Mouse (Mus musculus): ENCODE measurements around the gene Zfp981. TPM values are rescaled to one million over a fixed set of nuclear protein-coding genes. Genes with fewer than 3 reads are reported as not detected.
"Not testable (repeated sequence)": the region's sequence is repeated elsewhere in the genome, so short reads cannot be mapped to it uniquely, and the experiment has no call there.

Zfp981 gene
- 1.4 TPM for polyA plus RNA-seq (2021)

DNA sequence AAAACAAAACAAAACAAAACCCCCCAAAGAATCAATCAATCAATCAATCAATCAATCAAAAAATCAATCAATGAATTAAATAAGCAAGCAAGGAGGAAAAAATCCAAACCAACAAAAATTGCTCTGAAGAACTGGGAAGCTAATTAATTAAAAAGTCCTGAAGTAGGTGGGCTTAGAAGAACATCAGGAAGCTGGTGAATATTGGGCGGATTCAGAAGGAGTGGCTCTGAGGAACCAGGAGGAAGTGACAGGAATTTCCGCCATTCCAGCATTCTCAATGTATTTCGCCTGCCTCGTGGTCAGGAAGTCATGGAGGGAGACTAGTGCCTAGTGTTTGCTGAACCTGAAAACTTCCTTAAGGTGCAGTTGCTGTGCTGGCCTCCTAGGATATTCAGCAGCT lies at the start of gene Zfp981:
Gene Zfp981 (plus strand): TSS at position 301 of the 400 bp plus-strand sequence.
- CTCF ChIA-PET; H3K27me3 ChIP-seq; POLR2A ChIA-PET; in situ Hi-C loops (cut with MboI; ENCODE audit: low pct_unique_long_range_greater_than_20kb); DNase-seq (ENCODE audit: low read depth, low spot score); ATAC-seq: not testable (repeated sequence)

DNA sequence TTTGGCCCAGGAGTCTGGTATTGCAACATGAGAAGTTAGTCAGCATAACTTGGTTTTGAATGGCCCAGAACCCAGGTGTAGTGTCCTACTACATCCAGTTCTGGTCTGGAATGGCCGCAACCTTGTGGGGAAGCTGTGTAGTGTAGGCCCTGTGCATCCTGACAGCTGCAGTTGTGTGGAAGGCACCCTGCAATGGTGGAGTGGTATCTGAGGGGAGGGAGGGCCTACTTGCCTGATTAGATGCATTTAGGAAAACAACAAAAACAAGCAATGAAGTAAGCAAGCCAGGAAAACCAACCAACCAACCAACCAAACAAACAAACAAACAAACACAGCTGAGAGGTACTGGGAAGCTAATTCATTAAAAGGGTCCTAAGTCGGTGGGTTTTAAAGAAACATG lies 49.3 kb upstream of the Zfp981 start:
- ATAC-seq; CTCF ChIA-PET; DNase-seq (ENCODE audit: low read depth, low spot score); POLR2A ChIA-PET; in situ Hi-C loops (cut with MboI; ENCODE audit: low pct_unique_long_range_greater_than_20kb); H3K27me3 ChIP-seq: not testable (repeated sequence)

DNA sequence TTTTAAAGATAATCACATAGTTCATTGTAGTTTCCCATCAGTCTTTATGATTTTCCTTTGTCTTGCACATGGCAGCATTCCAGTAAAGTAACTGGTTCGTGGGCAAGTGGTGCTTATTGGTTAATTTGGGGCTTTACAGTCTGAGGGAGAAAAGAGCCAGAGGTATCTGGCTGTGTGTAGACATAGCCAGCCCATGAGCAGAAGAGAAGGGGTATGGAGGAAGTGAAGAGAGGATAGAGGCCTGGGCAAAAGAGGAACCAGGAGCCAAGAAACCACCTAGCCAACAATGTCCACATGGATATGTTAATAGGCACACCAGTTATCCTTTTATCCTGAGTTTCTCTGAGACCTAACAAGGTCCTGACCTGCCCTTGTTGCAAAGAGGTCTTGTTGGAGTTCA lies 47.7 kb upstream of the Zfp981 start:
- H3K27me3 ChIP-seq; in situ Hi-C loops (cut with MboI; ENCODE audit: low pct_unique_long_range_greater_than_20kb); POLR2A ChIA-PET; DNase-seq (ENCODE audit: low read depth, low spot score); CTCF ChIA-PET; ATAC-seq: not testable (repeated sequence)

DNA sequence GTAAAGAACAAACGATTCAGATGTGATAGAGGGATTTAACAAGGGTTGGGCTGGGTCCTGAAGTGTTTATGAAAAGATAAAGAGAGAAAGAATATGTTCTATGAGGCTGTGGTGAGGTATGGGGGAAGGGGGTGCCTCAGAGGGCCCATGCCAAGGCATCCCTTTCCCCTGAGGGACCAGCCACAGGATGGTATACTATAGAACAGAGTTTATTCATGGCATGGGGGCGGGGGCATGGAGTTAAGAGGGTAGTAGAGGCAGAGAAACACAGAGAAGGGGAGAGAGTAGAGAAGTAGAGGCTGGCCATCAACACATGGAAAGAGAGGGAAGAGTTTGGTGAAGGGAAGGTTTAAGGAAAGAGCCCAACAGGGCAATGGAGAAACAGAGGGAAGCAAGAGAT lies 46.9 kb upstream of the Zfp981 start:
- POLR2A ChIA-PET = no interaction called here
- DNase-seq (ENCODE audit: low read depth, low spot score) = no peak
- CTCF ChIA-PET = no interaction called here
- in situ Hi-C loops (cut with MboI; ENCODE audit: low pct_unique_long_range_greater_than_20kb) = no loop called here
- no peaks in the 10 kb centered on the region for H3K27me3 ChIP-seq
- no peak for TF ChIP-seq CTCF (IDR thresholded peaks at IDR 0.05)
- ATAC-seq = no peak

DNA sequence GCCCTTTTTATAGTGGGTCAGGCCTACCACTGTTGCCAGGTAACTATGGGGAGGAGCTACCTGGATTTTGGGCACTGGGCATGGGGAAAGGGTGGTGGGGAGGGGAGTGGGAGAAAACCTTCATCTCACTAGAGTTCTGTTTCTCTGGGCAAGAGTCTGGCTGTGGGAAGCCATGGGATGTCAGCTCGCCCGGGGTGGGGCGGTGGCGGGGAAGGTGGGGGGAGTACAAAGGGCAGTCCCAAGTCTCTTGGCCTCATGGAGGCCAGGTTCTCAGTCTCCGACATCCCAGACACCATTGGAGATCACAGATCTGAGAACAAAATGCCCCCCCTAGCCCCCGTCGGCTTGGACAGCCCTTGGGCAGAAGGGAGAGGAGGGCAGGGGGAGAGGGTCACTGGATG lies 46.5 kb upstream of the Zfp981 start:
- no peaks in the 10 kb centered on the region for H3K27me3 ChIP-seq
- ATAC-seq (no peak), DNase-seq (ENCODE audit: low read depth, low spot score) (no peak)
- no peak for TF ChIP-seq CTCF (IDR thresholded peaks at IDR 0.05)
- POLR2A ChIA-PET = no interaction called here
- CTCF ChIA-PET = no interaction called here
- in situ Hi-C loops (cut with MboI; ENCODE audit: low pct_unique_long_range_greater_than_20kb) = no loop called here

DNA sequence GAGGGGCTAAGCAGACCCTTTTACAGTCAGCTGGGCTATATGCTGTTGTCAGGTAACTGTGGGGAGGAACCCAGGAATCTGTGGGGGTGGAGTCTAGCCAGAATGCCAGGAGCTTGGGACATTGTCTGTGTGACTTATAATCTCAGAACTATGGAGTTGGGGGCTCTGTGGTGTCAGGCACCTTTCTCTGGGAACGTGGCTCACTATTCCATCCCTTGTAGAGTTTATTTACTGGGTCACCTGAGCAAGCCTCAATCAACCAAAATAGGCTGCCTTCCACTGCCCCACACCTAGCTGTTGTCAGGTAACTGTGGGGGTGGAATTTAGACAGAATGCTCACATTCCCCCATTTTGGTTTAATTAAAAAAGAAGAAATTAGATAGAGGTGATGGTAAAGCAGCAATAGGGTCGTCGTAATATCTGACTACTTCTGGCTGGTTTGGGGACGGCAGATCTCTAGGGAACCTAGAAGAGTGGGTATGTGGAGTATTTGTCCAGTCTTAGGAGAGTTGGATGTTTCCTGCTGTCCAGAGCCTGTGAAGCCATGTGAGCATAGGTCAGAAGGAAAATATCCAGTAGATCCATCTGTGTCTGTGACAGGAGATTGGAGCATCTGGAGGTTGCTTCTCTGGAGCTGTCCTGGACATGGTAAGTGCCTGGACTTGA lies 45.6 kb upstream of the Zfp981 start:
- CTCF ChIA-PET = no interaction called here
- no peaks in the 10 kb centered on the region for H3K27me3 ChIP-seq
- POLR2A ChIA-PET = no interaction called here
- no peak for DNase-seq (ENCODE audit: low read depth, low spot score)
- no peak for TF ChIP-seq CTCF (IDR thresholded peaks at IDR 0.05)
- in situ Hi-C loops (cut with MboI; ENCODE audit: low pct_unique_long_range_greater_than_20kb) = no loop called here
- ATAC-seq = no peak

DNA sequence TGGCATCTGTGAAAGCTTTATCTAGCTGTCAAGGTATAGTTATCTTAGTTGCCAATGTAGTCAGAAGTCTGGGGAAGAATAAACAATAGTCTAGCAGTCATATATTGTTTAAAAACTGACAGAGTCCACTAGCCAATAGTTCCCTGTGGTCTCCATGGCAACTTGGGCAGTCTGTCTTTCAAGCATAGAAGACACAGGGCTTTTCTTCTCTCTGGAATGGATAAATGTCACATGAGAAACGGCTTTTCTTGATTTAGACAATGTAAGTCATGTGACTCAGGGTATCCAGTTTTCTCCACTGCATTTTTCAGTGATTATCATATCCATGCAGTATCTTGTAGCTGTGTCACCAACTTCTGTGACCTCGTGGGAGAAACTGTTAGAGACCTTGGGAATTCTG lies 44.7 kb upstream of the Zfp981 start:
- DNase-seq (ENCODE audit: low read depth, low spot score) (no peak), ATAC-seq (no peak)
- in situ Hi-C loops (cut with MboI; ENCODE audit: low pct_unique_long_range_greater_than_20kb) = no loop called here
- no peak for TF ChIP-seq CTCF (IDR thresholded peaks at IDR 0.05)
- CTCF ChIA-PET = no interaction called here
- H3K27me3 ChIP-seq = no peaks in the 10 kb centered on the region
- POLR2A ChIA-PET = no interaction called here

DNA sequence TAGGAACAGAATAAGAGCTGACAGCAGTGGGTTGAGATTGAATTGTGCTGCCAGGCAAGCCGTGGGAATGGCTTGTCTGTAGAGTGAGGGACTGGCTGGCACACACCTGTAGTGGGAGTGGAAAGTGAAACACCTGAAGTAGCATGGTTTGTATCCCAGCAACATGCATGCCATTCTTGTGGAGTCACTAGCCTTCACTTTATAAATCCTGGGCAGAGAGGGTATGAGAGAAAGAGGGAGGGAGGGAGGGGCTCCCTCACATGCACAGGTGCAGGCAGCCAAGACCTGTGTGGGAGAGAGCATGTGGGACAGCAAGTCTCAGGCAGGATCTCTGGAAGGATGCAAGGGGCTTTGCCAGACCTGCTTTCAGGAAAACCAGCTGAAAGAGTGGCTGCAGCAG lies 44.1 kb upstream of the Zfp981 start:
- H3K27me3 ChIP-seq = no peaks in the 10 kb centered on the region
- DNase-seq (ENCODE audit: low read depth, low spot score) (no peak), ATAC-seq (no peak)
- ChIA-PET CTCF (no interaction called here), POLR2A (no interaction called here)
- in situ Hi-C loops (cut with MboI; ENCODE audit: low pct_unique_long_range_greater_than_20kb) = no loop called here
- no peak for TF ChIP-seq CTCF (IDR thresholded peaks at IDR 0.05)

DNA sequence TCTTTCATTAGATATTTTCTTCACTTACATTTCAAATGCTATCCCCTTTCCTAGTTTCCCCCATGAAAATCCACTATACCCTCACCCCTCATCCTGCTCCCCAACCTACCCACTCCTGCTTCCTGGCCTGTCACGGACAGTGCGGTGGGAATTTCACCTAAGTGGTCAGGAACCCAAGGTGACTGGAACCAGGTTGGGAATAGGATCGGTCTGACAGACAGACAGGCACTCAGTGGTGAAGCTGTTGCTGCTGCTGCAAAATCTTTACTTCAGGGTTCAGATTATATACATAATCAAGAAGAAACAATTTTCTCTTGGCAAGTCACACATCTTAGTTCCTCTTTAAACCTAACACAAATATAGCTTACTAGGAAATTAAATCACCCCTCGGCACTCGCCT lies 42.0 kb upstream of the Zfp981 start:
- in situ Hi-C loops (cut with MboI; ENCODE audit: low pct_unique_long_range_greater_than_20kb); DNase-seq (ENCODE audit: low read depth, low spot score); CTCF ChIA-PET; H3K27me3 ChIP-seq; POLR2A ChIA-PET; ATAC-seq: not testable (repeated sequence)

DNA sequence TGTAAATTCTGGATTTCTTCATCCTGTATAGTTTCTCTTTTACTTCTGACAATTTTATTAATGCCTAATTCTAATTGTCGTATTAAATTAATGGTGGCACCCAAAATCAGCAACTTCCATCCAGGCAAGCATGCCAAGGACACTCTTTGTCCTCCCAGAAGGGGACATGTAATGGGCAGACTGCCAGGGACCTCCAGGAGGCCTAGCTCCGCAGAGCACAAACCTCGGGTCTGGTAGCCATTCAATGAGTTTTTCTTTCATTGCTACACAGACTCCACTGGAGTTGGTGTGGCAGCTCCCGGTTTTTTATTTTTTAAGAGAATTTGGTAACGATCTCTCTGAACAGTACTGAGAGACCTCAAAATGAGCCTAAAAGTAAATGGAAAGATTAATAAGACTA lies 41.1 kb upstream of the Zfp981 start:
- in situ Hi-C loops (cut with MboI; ENCODE audit: low pct_unique_long_range_greater_than_20kb); DNase-seq (ENCODE audit: low read depth, low spot score): not testable (repeated sequence)

DNA sequence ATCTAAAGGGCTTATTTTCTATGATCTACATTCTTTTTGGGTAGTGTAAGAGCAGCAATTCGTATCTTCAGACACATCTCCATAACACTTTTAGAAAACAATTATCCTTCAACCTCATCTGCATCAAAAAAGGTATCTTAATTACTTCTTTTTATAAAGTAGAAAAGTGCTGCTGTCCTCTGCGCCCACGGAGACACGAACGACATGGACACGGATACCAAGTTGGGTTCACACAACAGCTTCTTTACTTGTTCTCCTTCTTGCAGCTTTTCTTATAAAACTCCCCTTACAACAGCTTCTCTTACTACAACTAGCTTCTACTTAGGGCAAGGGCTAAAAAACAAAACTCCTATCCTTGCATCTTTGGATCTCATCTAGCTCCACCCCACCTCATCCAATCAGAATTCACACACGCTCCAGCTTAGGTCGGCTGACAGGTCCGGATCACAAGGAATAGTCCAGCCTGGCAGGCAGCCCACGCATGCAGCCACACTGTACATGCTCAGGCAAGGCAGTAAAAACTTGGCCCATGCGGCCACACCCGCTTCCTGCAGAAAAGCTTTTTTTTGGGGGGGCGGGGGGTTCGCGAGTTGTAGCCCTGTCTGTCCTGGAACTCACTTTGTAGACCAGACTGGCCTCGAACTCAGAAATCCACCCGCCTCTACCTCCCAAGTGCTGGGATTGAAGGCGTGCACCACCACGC lies 38.0 kb upstream of the Zfp981 start:
- POLR2A ChIA-PET; CTCF ChIA-PET; ATAC-seq; DNase-seq (ENCODE audit: low read depth, low spot score); H3K27me3 ChIP-seq; in situ Hi-C loops (cut with MboI; ENCODE audit: low pct_unique_long_range_greater_than_20kb): not testable (repeated sequence)

More for the DNA sequence above, 41.1 kb upstream of the Zfp981 start:
- CTCF ChIA-PET, POLR2A ChIA-PET, H3K27me3 ChIP-seq, ATAC-seq: not testable (repeated sequence)

DNA sequence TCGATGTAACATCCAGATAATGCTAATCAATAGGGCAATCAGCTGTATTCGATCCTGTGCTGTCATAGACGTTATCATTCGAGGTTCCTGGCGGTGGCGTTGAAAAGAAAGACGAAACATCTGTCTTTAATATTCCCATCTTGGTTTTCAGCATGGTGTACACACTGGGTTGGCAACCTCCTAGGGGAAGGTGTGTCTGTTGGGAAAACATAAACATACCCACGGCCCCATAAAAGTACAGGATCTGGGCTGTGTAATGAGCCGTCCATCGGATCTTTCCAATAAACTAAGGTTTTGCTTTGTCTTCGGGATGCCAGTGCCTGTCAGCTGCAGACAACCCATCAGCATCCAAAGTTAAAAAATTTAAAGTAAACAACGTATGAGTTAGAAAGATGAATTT lies 31.8 kb upstream of the Zfp981 start:
- POLR2A ChIA-PET; CTCF ChIA-PET; H3K27me3 ChIP-seq; DNase-seq (ENCODE audit: low read depth, low spot score); in situ Hi-C loops (cut with MboI; ENCODE audit: low pct_unique_long_range_greater_than_20kb); ATAC-seq: not testable (repeated sequence)

DNA sequence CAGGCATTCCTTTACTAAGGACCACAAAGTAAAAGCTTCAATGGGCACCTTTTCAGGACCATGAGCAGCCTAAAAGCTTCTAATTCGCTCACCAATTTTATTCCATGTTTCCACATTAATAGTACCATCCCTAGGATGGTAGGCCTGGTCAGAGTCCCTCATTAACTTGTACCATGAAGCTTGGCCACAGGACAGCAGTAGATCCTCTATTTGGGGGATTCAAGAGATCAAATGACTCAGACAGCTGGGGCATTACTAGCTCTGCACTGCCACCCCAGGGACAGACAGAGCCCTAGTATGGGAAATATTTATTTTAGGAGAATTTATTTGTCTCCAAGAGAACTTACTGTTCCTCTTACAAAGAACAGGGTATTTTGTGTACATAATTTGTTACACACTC lies 27.6 kb upstream of the Zfp981 start:
- POLR2A ChIA-PET = not testable (repeated sequence)

DNA sequence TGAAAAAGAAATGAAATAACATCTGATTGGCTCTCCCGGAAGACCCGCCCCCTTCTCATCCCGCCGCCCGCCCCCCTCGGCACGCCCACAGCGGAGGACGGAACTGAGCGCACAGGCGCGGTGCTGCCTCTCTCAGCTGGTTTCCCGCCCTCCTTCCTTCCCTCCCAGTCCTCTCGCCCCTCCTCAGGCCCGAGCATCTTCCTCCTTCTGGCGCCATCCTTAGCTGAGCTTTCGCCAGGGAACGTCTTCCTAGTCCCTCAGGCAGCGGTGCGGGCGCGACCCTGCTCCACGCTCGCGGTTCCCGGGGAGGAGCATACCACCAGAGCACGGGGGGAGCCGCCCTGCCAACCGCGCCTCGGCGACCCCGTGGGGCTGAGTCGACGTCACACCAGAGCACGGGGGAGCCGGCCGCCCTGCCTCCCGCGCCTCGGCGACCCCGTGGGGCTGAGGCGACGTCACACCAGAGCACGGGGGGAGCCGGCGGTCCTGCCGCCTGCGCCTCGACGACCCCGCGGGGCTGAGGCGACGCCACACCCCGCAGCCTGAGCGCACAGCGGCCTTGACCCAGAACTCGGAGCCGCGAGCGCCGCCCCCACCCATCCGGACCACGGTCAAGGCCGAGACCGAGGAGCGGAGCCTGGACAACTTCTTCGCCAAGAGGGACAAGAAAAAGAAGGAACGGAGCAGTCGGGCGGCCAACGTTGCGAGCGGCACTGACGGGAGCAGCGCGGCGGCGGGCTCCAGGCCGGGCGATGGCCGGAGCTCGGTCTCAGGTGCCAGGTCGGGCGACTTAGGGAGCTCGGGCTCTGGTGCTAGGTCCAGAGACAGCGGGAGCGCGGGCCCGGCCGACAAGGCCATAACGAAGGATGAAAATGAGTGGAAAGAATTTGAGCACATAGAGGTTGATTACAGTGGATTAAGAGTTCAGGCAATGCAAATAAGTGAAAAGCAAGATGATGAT lies 26.8 kb upstream of the Zfp981 start:
- ATAC-seq; POLR2A ChIA-PET; in situ Hi-C loops (cut with MboI; ENCODE audit: low pct_unique_long_range_greater_than_20kb); H3K27me3 ChIP-seq; CTCF ChIA-PET; DNase-seq (ENCODE audit: low read depth, low spot score): not testable (repeated sequence)

More for the DNA sequence above, 27.6 kb upstream of the Zfp981 start:
- in situ Hi-C loops (cut with MboI; ENCODE audit: low pct_unique_long_range_greater_than_20kb); DNase-seq (ENCODE audit: low read depth, low spot score); H3K27me3 ChIP-seq; ATAC-seq; CTCF ChIA-PET: not testable (repeated sequence)

DNA sequence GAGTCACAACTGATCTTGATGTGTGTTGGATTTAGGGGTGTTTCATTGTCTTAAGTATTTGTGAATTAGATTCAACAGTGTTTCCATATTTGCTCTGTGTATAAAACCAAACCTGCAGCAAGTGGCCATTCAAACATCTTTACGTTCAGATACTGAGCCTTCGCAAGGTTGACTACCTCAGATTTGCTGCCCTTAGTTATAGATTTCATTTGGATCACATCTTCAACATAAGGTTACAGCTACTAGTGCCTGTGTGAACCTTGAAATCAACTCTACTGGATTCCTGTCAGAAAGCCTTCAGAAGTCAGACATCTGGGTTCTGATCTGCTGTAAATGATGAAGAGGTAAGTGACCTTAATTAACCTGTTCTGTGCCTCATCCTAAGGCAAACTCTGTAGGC lies 25.6 kb upstream of the Zfp981 start:
- in situ Hi-C loops (cut with MboI; ENCODE audit: low pct_unique_long_range_greater_than_20kb); DNase-seq (ENCODE audit: low read depth, low spot score); H3K27me3 ChIP-seq; ATAC-seq; POLR2A ChIA-PET; CTCF ChIA-PET: not testable (repeated sequence)
